Mouse (Mus musculus) heart, postnatal 14 days (tissue): ENCODE data around the gene Greb1. TPM values are rescaled to one million over a fixed set of nuclear protein-coding genes. Genes with fewer than 3 reads are reported as not detected.
"Not testable (repeated sequence)": the region's sequence is repeated elsewhere in the genome, so short reads cannot be mapped to it uniquely, and the experiment has no call there.

Experiments
- DNase-seq, 2 experiments: peaks; one replicate each; pipeline ENCODE4 v3.0.0; 2021 to 2022
- intact Hi-C: fragments of 180-260 bp; cut with DNase I; formaldehyde crosslinking; loops from one replicate; pipeline ENCODE4 v1.15.1; 2025
- total RNA-seq, 2 experiments: library from RNA; stranded (reverse); gene quantifications; 2 replicates each; pipeline ENCODE4 v1.2.3; 2021

The Greb1 gene
- total RNA-seq, 2 experiments from 2014 or later, result 0.19 to 0.90 TPM

GRCm38 (mm10) chr12:16718660-16719315 lies 81.9 kb downstream of the Greb1 start:
- DNase-seq, result peak; percentile 47 to 69
- intact Hi-C loops, result loop anchor here (1.0 to 10.0 kb wide), 5 partner anchors 36 to 536 kb away; partner anchors contain the start of gene 2410004P03Rik

- intact Hi-C loops, result loop anchor here (1.0 to 10.0 kb wide), 5 partner anchors 37 to 537 kb away; partner anchors contain the start of gene 2410004P03Rik
- peak; percentile 36 to 55 for DNase-seq
These were observed 83.0 kb downstream of the Greb1 start for GRCm38 (mm10) chr12:16717653-16718052.

- intact Hi-C loops, result loop anchor here (5.0 to 10.0 kb wide), 3 partner anchors 230 to 540 kb away; partner anchors contain the start of gene 2410004P03Rik
These were observed 86.1 kb downstream of the Greb1 start for GRCm38 (mm10) chr12:16714616-16715015.

DNA sequence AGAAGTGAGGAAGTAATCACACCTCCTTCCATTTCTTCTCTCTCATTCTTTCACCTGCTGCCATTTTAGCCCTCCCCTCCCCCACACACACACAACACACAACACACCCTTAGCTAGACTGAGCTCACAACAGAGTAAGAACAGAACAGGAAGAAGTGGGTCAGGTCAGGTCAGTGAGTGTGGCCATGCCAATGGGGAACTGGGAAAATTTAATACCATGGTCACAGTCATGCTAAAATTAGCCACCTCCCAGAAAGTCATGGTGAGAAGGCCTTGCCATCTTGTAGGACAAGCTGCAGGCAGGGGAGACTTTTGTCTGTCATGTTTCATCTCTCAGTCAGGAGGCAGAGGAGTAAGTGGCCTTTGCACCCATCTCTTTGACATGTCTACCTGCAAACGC lies 102.0 kb downstream of the Greb1 start:
- no peak for DNase-seq
- intact Hi-C loops, result no loop called here

More at GRCm38 (mm10) chr12:16714616-16715015, 86.1 kb downstream of the Greb1 start:
- DNase-seq, result no peak

DNA sequence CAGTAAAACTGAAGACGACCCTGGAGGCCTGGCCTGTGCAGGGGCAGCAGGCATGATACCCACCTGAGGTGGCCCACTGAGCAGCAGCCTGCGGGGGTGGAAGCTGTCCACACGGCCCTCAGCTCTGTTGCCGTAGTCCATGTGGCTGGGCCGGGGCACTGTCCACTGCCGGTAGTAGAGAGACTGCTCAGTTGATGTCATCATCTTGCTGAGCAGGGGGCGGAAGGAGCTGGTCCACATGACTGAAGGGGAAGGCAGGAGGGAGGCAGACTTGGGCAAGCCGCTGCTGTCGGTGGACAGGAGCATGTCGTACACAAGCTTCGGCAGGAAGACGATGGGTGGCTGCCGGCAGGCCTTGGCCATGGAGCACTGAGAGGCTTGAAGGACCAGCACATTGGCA lies 104.5 kb downstream of the Greb1 start:
- DNase-seq, result no peak
- intact Hi-C loops, result no loop called here

GRCm38 (mm10) chr12:16695252-16695651 lies 105.4 kb downstream of the Greb1 start:
- DNase-seq, intact Hi-C loops: not testable (repeated sequence)

- no peak for DNase-seq
- intact Hi-C loops, result no loop called here
These were observed 105.9 kb downstream of the Greb1 start for GRCm38 (mm10) chr12:16694783-16695182.

DNA sequence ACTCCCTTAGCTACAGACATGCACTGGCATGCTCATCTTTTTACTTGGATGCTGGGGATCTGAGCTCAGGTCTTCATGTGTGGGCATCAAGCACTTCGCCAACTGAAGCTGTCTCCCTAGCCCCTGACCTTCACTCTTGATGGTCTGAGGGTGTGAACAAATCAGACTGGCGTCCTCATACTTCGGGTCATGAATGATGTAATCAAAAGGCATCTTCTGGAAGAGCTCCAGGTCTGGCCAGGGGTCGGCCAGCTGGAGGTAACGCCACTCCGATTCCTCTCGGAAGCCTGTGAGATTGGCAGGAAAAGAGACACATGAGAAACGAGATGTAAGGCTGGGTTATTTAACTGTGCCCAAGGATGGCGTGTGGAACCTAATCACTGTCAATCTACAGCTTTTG lies 110.1 kb downstream of the Greb1 start:
- no peak for DNase-seq
- intact Hi-C loops, result no loop called here

DNA sequence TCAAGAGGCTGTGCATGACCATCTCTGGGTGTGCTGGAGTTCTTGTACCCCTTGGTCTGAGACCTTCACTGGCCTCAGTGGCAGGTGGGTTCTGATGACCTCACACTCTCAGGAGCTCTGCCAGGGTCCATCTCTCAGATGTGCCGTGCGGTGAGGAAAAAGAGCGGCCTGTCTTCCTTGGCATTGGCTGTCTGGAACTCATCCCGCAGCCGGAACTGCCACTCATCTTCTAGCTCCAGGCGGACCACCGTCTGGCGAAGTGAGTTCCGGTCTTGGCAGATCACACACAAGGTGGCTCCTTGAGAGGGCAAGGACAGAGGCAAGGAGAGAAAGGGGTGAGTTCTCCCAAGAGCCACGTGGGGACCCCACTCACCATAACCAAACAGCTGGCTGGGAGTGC lies 128.4 kb downstream of the Greb1 start:
- intact Hi-C loops, result no loop called here
- no peak for DNase-seq

- intact Hi-C loops, result no loop called here
- DNase-seq, result no peak
These were observed 131.5 kb downstream of the Greb1 start for GRCm38 (mm10) chr12:16669176-16669575.

DNA sequence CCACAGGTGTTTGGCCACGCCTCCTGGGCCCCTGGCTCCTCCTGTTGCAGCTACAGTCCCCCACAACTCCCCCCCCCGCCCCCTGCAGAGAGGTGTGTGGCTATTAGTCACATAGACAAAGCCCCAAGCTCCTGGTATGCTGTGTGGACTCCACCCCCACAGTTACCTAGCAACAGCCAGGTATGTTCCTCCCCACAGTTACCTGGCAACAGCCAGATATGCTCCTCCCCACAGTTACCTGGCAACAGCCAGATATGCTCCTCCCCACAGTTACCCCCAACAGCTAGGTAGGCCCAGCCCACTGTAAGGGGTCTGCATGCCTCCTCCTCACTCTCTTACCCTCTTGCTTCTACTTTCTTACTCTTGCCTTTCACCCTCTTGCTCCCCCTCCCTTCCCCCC lies 135.7 kb downstream of the Greb1 start:
- intact Hi-C loops, result no loop called here
- no peak for DNase-seq

DNA sequence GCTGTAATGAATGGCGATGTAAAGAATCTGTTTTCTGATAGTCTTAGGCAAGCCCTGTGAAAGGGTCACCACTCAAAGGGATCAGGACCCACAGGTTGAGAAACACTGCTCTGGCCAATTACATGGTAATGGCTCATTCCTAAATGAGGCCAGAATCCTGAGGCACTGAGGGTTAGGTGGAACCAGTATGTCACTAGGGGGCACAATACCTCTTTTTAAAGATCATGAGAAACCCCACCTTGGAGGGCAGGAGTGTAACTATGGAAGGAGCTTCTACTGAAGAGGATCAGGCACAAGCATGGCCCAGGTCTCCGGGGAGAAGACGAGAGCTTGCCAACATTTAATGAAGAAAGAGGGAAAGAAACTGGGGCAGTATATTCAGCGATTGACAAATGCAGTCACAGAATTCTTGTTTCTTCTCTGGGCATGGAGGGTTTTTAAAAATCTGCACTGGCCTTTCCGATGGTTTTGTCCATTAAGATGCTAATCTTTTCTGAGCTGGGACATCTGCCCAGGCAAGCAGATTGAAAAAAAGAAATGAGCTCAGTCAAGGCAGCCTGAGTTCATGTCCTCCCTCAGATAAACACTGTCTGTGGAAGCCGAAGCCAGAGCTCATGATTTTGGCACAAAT lies 137.6 kb downstream of the Greb1 start:
- DNase-seq, result no peak
- intact Hi-C loops, result loop anchor here (5.0 kb wide), 1 partner anchor 139 kb away; the partner anchor contains the start of gene Greb1

- intact Hi-C loops, result loop anchor here (5.0 kb wide), 1 partner anchor 140 kb away; the partner anchor contains the start of gene Greb1
- no peak for DNase-seq
These were observed 138.8 kb downstream of the Greb1 start for GRCm38 (mm10) chr12:16661936-16662335.

- intact Hi-C loops, result loop anchor here (5.0 kb wide), 1 partner anchor 141 kb away; the partner anchor contains the start of gene Greb1
- no peak for DNase-seq
These were observed 139.2 kb downstream of the Greb1 start for GRCm38 (mm10) chr12:16661459-16661858.

- intact Hi-C loops, result no loop called here
- DNase-seq, result no peak
These were observed 143.5 kb downstream of the Greb1 start for GRCm38 (mm10) chr12:16656906-16657875.

DNA sequence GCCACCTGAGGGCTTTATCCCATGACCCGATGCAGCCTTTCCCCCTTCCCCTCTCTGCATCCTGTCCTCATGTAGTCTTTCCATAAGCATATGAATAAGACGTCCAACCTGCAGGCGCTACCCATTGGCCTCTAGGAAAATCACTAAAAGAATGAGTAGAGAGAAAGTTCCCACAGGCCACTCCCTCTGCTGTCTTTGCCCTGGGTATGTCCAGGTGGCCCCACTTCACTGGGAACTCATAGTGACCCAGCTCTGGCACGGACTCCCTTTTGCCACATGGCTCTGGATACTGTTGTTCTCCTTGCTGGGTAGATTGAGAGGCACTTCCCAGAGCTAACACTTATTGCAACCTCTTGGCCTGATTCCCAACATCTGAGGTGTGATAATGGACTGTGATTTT lies 145.1 kb downstream of the Greb1 start:
- intact Hi-C loops, result no loop called here
- no peak for DNase-seq

- intact Hi-C loops, result no loop called here
- DNase-seq, result peak; percentile 82 to 89
These were observed 147.2 kb downstream of the Greb1 start, which contains the start of gene Ntsr2 for GRCm38 (mm10) chr12:16653332-16654093. TSS of gene Ntsr2 (plus strand) at chr12:16653382.

- peak in 1 of 2 experiments; percentile 22 for DNase-seq
- intact Hi-C loops, result no loop called here
These were observed 150.9 kb downstream of the Greb1 start for GRCm38 (mm10) chr12:16649819-16650218.

DNA sequence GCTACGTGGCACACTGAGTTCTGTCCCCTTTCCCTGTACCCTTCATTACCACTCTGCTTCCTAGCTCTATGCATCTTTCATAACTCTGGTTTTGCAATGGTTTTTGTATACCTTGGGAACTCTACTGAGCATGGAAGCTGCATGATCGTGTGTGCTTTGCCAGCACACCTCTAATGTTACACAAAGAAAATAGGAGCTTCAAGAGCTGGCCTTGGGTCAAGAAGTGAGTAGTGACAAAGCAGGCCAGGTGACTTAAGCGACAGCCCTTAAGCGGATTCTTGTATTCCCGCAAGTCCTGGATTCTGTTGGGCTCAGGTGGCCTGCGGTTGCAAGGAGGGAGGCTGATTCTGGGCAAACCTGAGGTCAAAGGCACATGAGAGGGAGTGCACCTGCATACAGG lies 152.4 kb downstream of the Greb1 start:
- no peak for DNase-seq
- intact Hi-C loops, result no loop called here
